Comparison of ENCODE assay signal across 9 mouse cellular contexts in the genomic region with DNA sequence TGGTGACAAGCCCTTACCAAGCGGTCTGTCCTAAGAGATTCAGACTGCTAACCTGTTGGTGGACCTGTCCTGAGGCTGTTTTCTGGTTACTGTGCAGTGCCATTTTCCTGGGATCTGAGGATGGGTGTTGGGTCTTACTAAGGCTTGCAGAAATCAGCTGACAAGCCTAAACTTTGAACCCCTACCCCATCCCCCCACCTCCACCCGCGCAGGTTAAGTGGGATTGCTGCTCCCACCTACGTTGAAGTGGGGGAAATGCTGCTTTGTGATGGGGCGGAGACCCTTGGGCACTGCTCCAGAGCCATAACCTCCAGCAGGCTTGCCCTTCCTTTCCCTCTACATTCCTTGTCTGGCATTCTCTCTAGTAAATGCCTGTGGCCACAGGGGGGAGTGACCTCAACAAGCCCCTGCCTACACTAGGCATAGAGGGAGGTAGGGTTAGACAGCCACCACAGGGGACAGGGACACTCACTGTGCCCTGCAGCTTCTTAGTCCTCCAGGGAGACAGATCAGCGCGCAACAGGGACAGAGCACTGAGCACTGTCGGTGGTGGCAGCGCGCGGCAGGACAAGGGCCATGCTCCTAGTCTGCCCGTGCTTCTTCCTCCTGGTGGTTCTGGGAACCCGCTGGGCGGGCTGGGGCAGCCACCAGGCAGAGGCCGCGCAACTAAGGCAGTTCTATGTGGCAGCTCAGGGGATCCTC. TPM values are rescaled to one million over a fixed set of nuclear protein-coding genes. Genes with fewer than 3 reads are reported as not detected.
A peak's percentile ranks its signal among the peaks of the same experiment; 100 is the strongest.
DNase-seq lines count a peak whose midpoint lies in the region; ATAC-seq and TF ChIP-seq lines count a peak whose summit lies in the region.
"Had no signal": no experiment of that assay in that cellular context is flagged by ENCODE, and none has a peak within 500 bp of the region (broad histone marks: within the 10 kb centered on the region; RNA-seq: fewer than 3 reads in every experiment).

A gene (plus strand): TSS at position 452 of the 702 bp plus-strand sequence.

- ATAC-seq in hindbrain, postnatal 0 days, result peak; percentile 32; the same call in 1 of the 2 replicates
- peak; percentile 66 for ATAC-seq in liver, embryonic 12.5 days

- H3K9ac ChIP-seq in hindbrain, postnatal 0 days (replicated peaks; ENCODE audit: low read length), result no peak within 1 kb of the TSS; the same call in 1 of the 2 replicates
- peak within 1 kb of the TSS; percentile 27; the same call in 1 of the 2 replicates for H3K9ac ChIP-seq in liver, embryonic 12.5 days

- H3K9me3 ChIP-seq in E14TG2a.4 (ENCODE audit: low read length), result no peaks in the 10 kb centered on the region
- H3K9me3 ChIP-seq in hindbrain, postnatal 0 days (ENCODE audit: low read length), result no peaks in the 10 kb centered on the region
- no peaks in the 10 kb centered on the region for H3K9me3 ChIP-seq in liver, embryonic 12.5 days (replicated peaks)

- WGBS in hindbrain, postnatal 0 days, result 12% methylated on average over 16 of the region's 16 CpGs
- 12% methylated on average over 16 of the region's 16 CpGs for WGBS in liver, embryonic 12.5 days (ENCODE audit: insufficient replicate concordance)

- TF ChIP-seq CTCF in E14TG2a.4 (conservative IDR thresholded peaks at IDR 0.05; ENCODE audit: low read length), result no peak
- TF ChIP-seq CTCF in hindbrain, postnatal 0 days (IDR thresholded peaks at IDR 0.05; ENCODE audit: low read depth), result peak; percentile 6; the same call in 1 of the 2 replicates
- no peak for TF ChIP-seq CTCF in layer of hippocampus, adult 2 months (conservative IDR thresholded peaks at IDR 0.05)

- H3K27ac ChIP-seq in hindbrain, postnatal 0 days, result no peak within 1 kb of the TSS
- 0 out of 2 replicates have a peak within 1 kb of the TSS, but pooled peaks have one; percentile 25 for H3K27ac ChIP-seq in liver, embryonic 12.5 days
- H3K27ac ChIP-seq in layer of hippocampus, adult 2 months, result no peak within 1 kb of the TSS

- peaks cover 28% of the 10 kb centered on the region for H3K4me1 ChIP-seq in E14TG2a.4 (replicated peaks; ENCODE audit: low read depth, low read length)
- no peaks in the 10 kb centered on the region for H3K4me1 ChIP-seq in hindbrain, postnatal 0 days (ENCODE audit: insufficient read depth, low read length)
- peaks cover 13% of the 10 kb centered on the region for H3K4me1 ChIP-seq in liver, embryonic 12.5 days

- peak; percentile 33 for DNase-seq in adrenal gland, adult 2 months
- DNase-seq in adrenal gland, postnatal 4 days (ENCODE audit: low spot score in 2 of 2), result no peak
- DNase-seq in hindbrain, postnatal 0 days (ENCODE audit: low spot score), result no peak
- no peak for DNase-seq in left cerebral cortex, postnatal 36 days (ENCODE audit: low spot score in 2 of 2)
- no peak for DNase-seq in urinary bladder, adult 18-20 months (ENCODE audit: low spot score in 2 of 2)
- no peak for DNase-seq in layer of hippocampus, adult 2 months (ENCODE audit: low spot score in 2 of 2)

- H3K27me3 ChIP-seq in E14TG2a.4 (ENCODE audit: insufficient read depth, low read length), result no peaks in the 10 kb centered on the region
- H3K27me3 ChIP-seq in hindbrain, postnatal 0 days (ENCODE audit: insufficient read depth, low read length), result no peaks in the 10 kb centered on the region
- H3K27me3 ChIP-seq in liver, embryonic 12.5 days (replicated peaks), result 0 out of 2 replicates have a peak, but pooled peaks cover 7% of the 10 kb centered on the region

- intact Hi-C loops in left cerebral cortex, postnatal 36 days (cut with DNase I), result no loop called here

- H3K4me3 ChIP-seq in E14TG2a.4 (replicated peaks; ENCODE audit: low read length), result peak within 1 kb of the TSS; percentile 69
- no peak within 1 kb of the TSS for H3K4me3 ChIP-seq in hindbrain, postnatal 0 days (ENCODE audit: low read length)
- peak within 1 kb of the TSS; percentile 40 for H3K4me3 ChIP-seq in liver, embryonic 12.5 days
- H3K4me3 ChIP-seq in layer of hippocampus, adult 2 months, result no peak within 1 kb of the TSS
- H3K4me3 ChIP-seq: myocyte had no signal

- no peak within 1 kb of the TSS for H3K4me2 ChIP-seq in hindbrain, postnatal 0 days (ENCODE audit: low read depth, low read length)
- peak within 1 kb of the TSS; percentile 56 for H3K4me2 ChIP-seq in liver, embryonic 12.5 days

- H3K36me3 ChIP-seq in E14TG2a.4 (ENCODE audit: insufficient read depth, low read length), result no peaks in the 10 kb centered on the region
- H3K36me3 ChIP-seq in hindbrain, postnatal 0 days (ENCODE audit: insufficient read depth, low read length), result no peaks in the 10 kb centered on the region
- no peaks in the 10 kb centered on the region for H3K36me3 ChIP-seq in liver, embryonic 12.5 days

RNA-seq across cellular contexts. Expression of the gene that starts here (rescaled TPM):
- total RNA-seq in adrenal gland, adult 2 months (2021), result 10 to 100 TPM in 1 of 2 experiments, 1 to 10 TPM in 1; 1.1 to 10.2 TPM
- polyA plus RNA-seq in adrenal gland, adult 2 months (2012; rRNA removed), result 0.30 and 0.47 TPM in 2 replicates
- 10 to 100 TPM in 1 of 2 experiments, 1 to 10 TPM in 1; 3.4 to 22.7 TPM for total RNA-seq in adrenal gland, postnatal 4 days (2021)
- total RNA-seq in hindbrain, postnatal 0 days (2014; rRNA removed), result 0.26 and 0.40 TPM in 2 replicates
- polyA plus RNA-seq in hindbrain, postnatal 0 days (2015; fragmentation: Nextera tagmentation; extraction: Ambion mirVana), result 0.09 and 0.14 TPM in 2 replicates
- 6.2 and 7.0 TPM in 2 replicates for polyA plus RNA-seq in liver, embryonic 12.5 days (2016; fragmentation: Nextera tagmentation; extraction: Ambion mirVana)
- total RNA-seq in left cerebral cortex, postnatal 36 days (2021), result under 1 TPM; 0.42 to 0.52 TPM
- under 1 TPM; 0.37 to 0.92 TPM for total RNA-seq in layer of hippocampus, adult 2 months (2021)

Comparison
In these comparisons a context has a peak if more than half of its experiments do, and no peak if none do; other contexts are left out.
1. Peak in ATAC-seq in hindbrain, postnatal 0 days; RNA of the gene not detected or under 1 TPM.
2. H3K4me3 ChIP-seq: peak in E14TG2a.4 (single experiment) and liver, embryonic 12.5 days (single experiment); none in hindbrain, postnatal 0 days (single experiment) and layer of hippocampus, adult 2 months (single experiment).